Mouse (Mus musculus): ENCODE data around the gene Nol9.
A peak's percentile ranks its signal among the peaks of the same experiment; 100 is the strongest.

Nol9 gene

GRCm38 (mm10) chr4:152062390-152063110, 23.4 kb downstream of the Nol9 start:
- DNase-seq (ENCODE audit: low spot score in 2 of 2): peak; percentile 51 to 74

DNA sequence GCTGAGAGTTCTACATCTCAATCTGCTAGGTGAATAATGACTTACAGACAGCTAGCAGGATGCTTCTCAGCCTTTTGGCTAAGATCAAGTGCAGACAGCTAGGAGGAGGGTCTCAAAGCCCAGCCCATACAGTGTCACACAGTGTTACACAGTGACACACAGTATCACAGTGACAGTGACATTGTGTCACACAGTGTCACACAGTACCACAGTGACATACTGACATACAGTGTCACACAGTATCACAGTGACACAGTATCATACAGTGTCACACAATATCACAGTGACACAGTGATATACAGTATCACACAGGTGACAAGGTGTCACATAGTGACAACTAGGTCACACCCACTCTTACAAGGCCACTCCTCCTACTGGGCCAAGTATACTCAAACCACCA, 28.2 kb downstream of the Nol9 start:
- DNase-seq (ENCODE audit: low spot score in 2 of 2): no peak

- DNase-seq (ENCODE audit: low spot score in 2 of 2): peak; percentile 14 to 46
Measured at GRCm38 (mm10) chr4:152068166-152068724, 29.1 kb downstream of the Nol9 start.

DNA sequence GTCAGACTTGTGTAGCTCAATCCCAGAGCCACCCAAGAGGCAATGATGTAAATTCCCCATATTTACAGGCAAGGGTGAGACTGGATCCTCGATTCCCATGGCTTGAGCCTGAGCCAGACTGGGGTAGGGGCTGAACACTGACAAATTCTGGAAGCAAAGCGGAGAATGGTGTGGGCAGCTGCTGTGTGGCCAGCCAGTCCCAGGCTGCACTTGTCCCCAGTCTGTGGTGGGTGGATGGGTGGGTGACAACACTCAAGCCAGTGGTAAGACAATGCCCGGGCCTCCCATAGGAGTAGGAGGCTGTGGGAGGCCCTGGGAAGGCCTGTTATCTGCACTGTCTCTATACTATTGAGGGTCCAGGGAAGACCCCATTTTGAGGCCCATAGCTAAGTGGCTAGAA, 30.1 kb downstream of the Nol9 start:
- no peak for DNase-seq (ENCODE audit: low spot score in 2 of 2)

GRCm38 (mm10) chr4:152070494-152071396, 31.6 kb downstream of the Nol9 start:
- no peak for DNase-seq (ENCODE audit: low spot score in 2 of 2)

DNA sequence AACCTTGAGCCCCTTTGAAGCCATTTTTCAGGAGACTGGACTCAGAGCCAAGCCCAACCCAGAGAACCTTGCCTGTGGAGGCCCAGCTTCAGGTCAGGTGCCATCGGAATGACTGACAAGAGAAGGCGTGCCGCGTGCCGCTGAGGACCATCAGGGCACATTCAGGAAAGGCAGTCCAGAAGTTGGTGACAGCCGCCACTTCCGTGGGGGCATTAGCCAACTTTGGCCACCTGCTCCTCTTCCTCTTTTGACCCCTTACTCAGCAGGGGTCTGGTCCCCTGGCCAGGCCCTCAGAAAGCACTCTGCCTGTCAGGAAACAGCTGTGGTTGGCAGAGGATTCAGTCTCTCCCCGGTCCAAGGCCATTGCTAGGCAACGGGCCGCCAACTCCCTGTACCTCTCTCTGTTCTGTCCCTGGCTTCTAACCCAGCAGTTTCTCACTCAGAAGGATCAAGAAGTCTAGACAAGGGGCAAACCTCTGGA, 33.0 kb downstream of the Nol9 start, which contains the start of gene Plekhg5:
Gene Plekhg5 (plus strand): TSS at position 378 of the 481 bp plus-strand sequence.
- peak; percentile 63 to 81 for DNase-seq (ENCODE audit: low spot score in 2 of 2)

GRCm38 (mm10) chr4:152072655-152073054, 33.5 kb downstream of the Nol9 start:
- peak in 1 of 2 experiments; percentile 15 for DNase-seq (ENCODE audit: low spot score in 2 of 2)

- no peak for DNase-seq (ENCODE audit: low spot score in 2 of 2)
Measured at GRCm38 (mm10) chr4:152073715-152074114, 34.6 kb downstream of the Nol9 start.

DNA sequence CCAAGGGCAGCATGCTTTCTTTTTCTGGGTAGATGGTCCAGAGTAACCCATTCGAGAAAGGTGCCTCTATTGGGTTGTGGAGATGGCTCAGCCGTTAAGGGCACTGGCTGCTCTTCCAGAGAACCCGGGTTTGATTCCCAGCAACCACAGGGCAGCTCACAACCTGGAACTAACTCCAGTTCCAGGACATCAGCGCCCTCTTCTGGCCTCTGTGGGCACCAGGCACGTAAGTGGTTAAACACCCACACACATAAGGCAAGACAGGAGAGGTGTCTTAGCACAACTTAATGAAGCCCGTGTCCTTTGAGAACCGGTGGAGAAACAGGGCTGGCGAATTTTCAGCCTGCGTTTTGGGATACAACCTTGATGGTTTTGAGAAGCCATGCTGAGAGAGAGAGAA, 35.4 kb downstream of the Nol9 start:
- DNase-seq (ENCODE audit: low spot score in 2 of 2): no peak

DNA sequence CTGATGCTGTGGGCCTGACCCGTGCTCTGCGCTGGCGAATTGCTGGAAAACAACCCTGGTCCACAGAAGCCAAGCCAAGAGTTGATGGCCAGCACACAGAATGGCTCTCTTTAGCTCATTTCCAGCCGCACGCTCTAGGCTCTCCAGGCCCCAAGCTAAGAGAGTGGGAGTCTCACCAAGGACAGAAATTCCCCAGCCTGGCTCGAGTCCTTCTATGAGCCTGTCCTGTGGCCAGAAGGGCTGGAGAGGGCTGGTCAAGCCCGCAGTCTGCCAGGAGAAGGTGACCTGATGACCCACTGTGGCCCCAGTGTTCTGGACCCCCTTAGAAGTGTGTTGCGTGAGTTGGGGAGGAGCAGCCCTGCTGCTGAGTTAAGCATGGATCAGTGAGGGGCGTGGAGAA, 38.1 kb downstream of the Nol9 start:
- DNase-seq (ENCODE audit: low spot score in 2 of 2): no peak

DNA sequence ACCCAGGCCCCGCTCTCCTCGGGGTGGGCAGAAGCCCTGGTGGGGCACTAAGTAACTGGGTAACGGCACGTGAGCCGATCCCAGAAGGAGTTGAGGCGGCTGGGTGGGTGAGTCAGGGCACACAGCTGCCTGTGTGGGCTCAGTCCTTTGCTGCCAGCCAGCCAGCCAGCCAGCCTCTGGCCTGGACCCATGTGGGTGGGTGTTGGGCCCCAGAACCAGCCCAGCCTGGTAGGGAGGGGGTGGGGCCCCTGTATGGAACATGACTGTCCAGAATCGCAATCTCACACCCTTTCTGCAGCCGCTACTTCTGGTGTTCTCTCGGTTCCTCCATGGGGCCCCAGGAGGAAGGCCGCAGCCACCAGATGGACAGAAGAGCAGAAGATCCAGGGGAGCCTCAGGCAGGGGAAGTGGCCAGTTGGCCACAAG, 39.0 kb downstream of the Nol9 start:
- peak; percentile 49 to 73 for DNase-seq (ENCODE audit: low spot score in 2 of 2)

- no peak for DNase-seq (ENCODE audit: low spot score in 2 of 2)
Measured at GRCm38 (mm10) chr4:152079261-152079660, 40.1 kb downstream of the Nol9 start.

- DNase-seq (ENCODE audit: low spot score in 2 of 2): no peak
Measured at GRCm38 (mm10) chr4:152079931-152080330, 40.8 kb downstream of the Nol9 start.

DNA sequence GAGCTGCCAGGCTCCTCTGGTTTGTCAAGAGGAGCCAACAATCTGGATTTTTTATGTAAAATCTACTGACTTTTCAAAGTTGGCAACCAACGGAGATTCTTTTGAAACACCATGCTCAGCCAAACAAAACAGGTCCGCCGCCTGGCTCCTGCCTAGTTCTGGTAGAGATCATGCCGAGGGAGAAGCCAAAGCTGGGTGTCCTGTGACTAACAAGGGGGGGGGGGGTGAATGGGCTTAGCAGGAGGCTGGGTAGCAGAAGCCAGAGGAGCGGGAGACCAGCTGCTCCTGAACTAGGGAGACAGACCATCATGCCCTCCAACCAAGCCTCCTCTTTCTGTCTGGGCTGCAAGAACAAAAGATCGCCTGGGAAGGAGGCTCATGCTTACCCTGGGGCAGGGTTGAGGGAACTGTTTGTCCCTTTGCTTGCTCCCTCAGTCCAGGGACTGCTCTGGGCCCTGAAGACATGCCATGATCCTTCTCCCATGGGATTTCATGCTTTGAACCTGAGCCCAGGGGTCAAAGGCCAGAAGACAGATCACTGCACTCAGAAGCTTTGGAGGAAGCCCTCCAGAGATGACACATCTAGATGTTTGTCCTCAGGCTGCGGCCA, 44.6 kb downstream of the Nol9 start:
- peak in 1 of 2 experiments; percentile 46 for DNase-seq (ENCODE audit: low spot score in 2 of 2)

GRCm38 (mm10) chr4:152084616-152085015, 45.5 kb downstream of the Nol9 start:
- no peak for DNase-seq (ENCODE audit: low spot score in 2 of 2)

GRCm38 (mm10) chr4:152086505-152087210, 47.5 kb downstream of the Nol9 start:
- peak; percentile 48 to 59 for DNase-seq (ENCODE audit: low spot score in 2 of 2)

DNA sequence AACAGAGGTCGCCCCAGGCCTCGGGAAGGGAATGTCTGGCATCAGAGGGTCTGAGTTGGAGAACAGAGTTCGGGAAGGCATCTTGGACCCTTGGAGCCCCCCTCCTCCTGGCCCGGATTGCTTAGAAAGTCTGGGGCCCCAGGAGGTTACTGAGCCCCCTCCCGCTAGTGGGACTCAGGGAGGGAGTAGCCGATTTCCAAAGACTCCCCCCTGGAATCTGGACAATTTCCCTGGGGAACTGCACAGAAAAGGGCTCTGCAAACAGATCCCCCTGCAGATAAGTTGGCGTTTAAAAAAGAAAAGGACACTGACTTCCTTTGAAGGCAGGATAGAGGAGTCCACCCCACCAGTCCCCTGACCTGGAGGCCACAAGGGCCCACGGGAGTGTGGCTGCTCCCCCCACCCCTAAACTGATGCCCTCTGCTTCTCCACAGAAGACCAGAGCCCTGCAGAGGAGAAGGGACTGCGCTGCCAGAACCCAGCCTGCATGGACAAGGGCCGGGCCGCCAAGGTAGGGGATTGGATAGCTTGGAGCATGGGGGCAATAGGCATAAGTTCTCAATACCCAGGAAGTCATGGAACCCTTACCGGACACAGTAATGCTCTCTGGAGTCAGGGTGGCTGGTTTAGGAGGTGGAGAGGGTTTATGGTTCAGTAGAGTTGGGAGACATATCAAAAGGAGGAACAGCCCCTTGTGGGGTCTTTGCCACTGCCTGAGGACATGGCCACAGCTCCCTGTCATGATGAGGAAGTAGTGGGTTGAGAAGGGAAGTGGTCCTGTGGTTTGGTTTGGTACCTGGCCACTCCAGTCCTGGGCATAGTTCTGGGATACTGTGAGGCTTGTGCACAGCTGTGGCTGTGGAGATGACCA, 48.3 kb downstream of the Nol9 start:
- no peak for DNase-seq (ENCODE audit: low spot score in 2 of 2)

DNA sequence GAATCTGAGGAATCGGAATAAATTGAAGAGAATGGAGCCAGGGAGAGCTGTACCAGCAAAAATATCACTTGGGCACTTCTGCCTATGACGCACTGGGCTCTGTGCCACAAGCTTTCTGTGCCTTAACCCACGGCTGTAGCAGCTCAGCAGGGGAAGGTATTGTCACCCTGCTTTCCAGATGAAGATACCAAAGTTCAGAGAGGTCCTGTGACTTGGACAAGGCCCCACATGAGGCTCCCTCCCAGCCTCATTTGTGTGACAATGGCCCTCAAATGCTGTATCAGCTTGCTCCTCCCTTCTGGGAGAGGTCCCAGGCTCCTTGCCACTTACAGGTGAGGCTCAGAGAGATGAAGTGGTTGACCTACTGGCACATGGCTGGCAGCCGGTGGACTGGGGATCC, 49.0 kb downstream of the Nol9 start:
- DNase-seq (ENCODE audit: low spot score in 2 of 2): no peak

GRCm38 (mm10) chr4:152088556-152089120, 49.5 kb downstream of the Nol9 start:
- DNase-seq (ENCODE audit: low spot score in 2 of 2): no peak

- no peak for DNase-seq (ENCODE audit: low spot score in 2 of 2)
Measured at GRCm38 (mm10) chr4:152090191-152090590, 51.1 kb downstream of the Nol9 start.
